Mouse (Mus musculus) lung, postnatal 4 days (tissue): ENCODE measurements around the gene Clptm1l.

ENCODE experiments used
- DNase-seq, 2 experiments: peaks; one replicate each; pipeline ENCODE4 v3.0.0; 2021

Clptm1l gene

GRCm38 (mm10) chr13:73603522-73604155, at the start of gene Clptm1l:
TSS of gene Clptm1l (plus strand) at chr13:73604006.
- peak; percentile 97 to 98 for DNase-seq

- no peak for DNase-seq
Observed at GRCm38 (mm10) chr13:73564201-73564600, 39.6 kb upstream of the Clptm1l start.

GRCm38 (mm10) chr13:73575051-73575450, 28.8 kb upstream of the Clptm1l start:
- DNase-seq, result no peak

GRCm38 (mm10) chr13:73577277-73577676, 26.5 kb upstream of the Clptm1l start:
- no peak for DNase-seq

- no peak for DNase-seq
Observed at GRCm38 (mm10) chr13:73591488-73591887, 12.3 kb upstream of the Clptm1l start.

GRCm38 (mm10) chr13:73592546-73592945, 11.3 kb upstream of the Clptm1l start:
- no peak for DNase-seq

- no peak for DNase-seq
Observed at GRCm38 (mm10) chr13:73596276-73596675, 7.5 kb upstream of the Clptm1l start.

GRCm38 (mm10) chr13:73600217-73600616, 3.6 kb upstream of the Clptm1l start:
- no peak for DNase-seq

- DNase-seq, result no peak
Observed at GRCm38 (mm10) chr13:73603046-73603445, 760 bp upstream of the Clptm1l start.

- no peak for DNase-seq
Observed at GRCm38 (mm10) chr13:73604156-73604957, 551 bp downstream of the Clptm1l start.

- no peak for DNase-seq
Observed at GRCm38 (mm10) chr13:73618406-73618805, 14.6 kb downstream of the Clptm1l start.

- no peak for DNase-seq
Observed at GRCm38 (mm10) chr13:73620637-73621036, 16.8 kb downstream of the Clptm1l start.

GRCm38 (mm10) chr13:73626410-73626744, 22.6 kb downstream of the Clptm1l start:
- no peak for DNase-seq

- peak; percentile 63 to 65 for DNase-seq
Observed at GRCm38 (mm10) chr13:73626745-73627549, 23.1 kb downstream of the Clptm1l start, which contains the start of gene Tert. TSS of gene Tert (plus strand) at chr13:73626911.

- DNase-seq, result no peak
Observed at GRCm38 (mm10) chr13:73628586-73629113, 24.8 kb downstream of the Clptm1l start.

GRCm38 (mm10) chr13:73631837-73632236, 28.0 kb downstream of the Clptm1l start:
- no peak for DNase-seq

- DNase-seq, result no peak
Observed at GRCm38 (mm10) chr13:73637826-73638225, 34.0 kb downstream of the Clptm1l start.

GRCm38 (mm10) chr13:73641296-73641695, 37.5 kb downstream of the Clptm1l start:
- no peak for DNase-seq

- DNase-seq, result peak; percentile 56 to 67
Observed at GRCm38 (mm10) chr13:73646397-73647087, 42.7 kb downstream of the Clptm1l start.

- no peak for DNase-seq
Observed at GRCm38 (mm10) chr13:73653266-73653665, 49.5 kb downstream of the Clptm1l start.

GRCm38 (mm10) chr13:73654976-73655375, 51.2 kb downstream of the Clptm1l start:
- no peak for DNase-seq

- no peak for DNase-seq
Observed at GRCm38 (mm10) chr13:73658953-73659352, 55.1 kb downstream of the Clptm1l start.
